Mouse (Mus musculus): ENCODE data around the gene Olfr456.
"Not testable (repeated sequence)": the region's sequence is repeated elsewhere in the genome, so short reads cannot be mapped to it uniquely, and the experiment has no call there.

Olfr456 gene

DNA sequence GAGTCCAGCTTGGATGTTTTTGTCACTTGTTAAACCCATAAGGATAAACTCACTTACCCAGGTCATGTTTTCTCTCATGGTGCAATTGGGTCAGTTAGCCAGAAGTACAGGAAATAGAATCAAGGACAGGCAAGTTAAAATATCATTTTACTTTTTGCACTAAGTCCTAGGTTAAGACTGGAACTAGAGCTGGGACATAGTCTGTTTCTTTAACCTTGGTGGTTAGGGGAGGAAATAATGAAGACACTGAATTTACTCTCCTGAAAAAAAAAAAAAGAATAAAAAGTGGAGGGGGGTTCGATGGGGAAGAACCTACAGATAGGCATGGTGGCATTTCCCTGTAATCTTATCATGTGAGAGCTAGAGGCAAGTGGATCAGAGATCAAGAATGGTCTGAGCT, at the start of gene Olfr456:
Olfr456 (minus strand) TSS at position 101 of the 400 bp plus-strand sequence.
- DNase-seq (ENCODE audit: low spot score in 2 of 2), result no peak

DNA sequence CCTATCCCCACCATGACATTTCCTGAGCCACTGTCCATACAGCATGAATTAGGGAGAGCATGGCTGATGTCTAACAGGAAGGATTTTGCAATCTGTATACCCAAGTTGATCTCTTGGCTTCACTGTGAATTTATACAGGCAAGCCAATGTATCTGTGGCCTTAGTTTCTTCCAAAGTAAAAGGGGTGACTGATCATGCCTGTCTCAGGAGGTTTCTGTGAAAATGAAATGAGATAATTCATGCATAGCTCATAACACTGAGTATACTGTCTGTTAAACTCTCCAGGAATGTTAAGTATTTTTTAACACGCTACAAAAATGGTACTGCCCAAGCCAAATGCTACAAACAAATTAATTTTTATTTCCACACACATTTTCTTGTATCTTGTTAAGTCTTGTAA, 26.4 kb upstream of the Olfr456 start:
- no peak for DNase-seq (ENCODE audit: low spot score in 2 of 2)

DNA sequence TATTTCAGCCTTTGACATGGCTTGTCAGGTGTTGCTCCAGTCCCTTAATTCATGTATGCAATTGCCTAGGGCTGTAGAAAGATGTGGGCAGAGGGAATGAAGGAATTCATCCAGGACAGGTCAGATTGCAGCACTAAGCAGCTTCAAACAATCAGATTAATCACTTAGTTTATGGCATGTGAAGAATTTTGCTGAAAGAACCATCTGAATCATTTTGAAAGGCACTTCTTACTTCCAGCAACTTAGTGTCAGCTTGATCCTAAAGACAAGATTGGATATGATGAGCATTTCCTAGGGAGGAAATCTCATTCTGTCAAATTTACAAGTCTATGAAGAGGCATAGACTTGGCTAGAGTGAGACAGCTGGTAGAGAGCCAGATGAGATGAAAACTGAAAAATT, 22.3 kb upstream of the Olfr456 start:
- no peak for DNase-seq (ENCODE audit: low spot score in 2 of 2)

DNA sequence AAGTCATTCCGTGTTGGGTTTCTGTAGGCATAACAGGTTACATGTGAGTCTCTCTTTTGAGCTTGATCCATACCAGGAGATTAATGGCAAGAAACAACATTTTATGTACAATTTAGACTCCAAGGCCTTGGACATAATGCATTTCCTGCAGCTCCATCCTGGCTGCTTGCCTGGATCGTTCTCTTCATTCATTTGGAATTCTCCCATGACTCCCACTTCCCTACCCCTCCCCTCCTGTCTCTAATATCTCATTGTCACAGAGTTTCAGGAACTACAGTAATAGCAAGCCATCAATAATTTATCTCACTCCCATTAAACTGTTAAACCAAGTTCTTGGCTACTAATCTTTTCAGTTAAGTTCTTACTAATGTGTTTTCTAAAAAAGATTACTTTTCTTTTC, 16.5 kb upstream of the Olfr456 start:
- DNase-seq (ENCODE audit: low spot score in 2 of 2), result no peak

DNA sequence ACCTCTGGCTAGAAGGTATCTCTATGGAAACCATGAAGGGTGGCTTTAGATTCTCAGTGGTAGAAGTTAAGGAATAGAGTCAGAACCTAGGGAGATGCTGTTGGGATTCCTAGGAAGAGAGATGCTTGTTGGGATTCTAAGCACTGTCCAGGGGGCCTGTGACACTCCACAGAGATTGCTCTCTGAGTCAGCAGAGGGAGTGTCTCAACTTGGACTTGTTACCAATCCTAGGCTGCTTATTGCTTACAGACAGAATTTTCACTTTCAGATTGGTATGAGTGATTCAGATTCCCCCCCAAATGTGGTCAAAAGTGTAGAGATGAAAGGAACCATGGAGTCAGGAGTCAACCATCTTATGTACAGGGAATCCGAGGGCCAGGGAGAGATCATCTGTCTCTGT, 2.7 kb upstream of the Olfr456 start:
- DNase-seq (ENCODE audit: low spot score in 2 of 2), result no peak

DNA sequence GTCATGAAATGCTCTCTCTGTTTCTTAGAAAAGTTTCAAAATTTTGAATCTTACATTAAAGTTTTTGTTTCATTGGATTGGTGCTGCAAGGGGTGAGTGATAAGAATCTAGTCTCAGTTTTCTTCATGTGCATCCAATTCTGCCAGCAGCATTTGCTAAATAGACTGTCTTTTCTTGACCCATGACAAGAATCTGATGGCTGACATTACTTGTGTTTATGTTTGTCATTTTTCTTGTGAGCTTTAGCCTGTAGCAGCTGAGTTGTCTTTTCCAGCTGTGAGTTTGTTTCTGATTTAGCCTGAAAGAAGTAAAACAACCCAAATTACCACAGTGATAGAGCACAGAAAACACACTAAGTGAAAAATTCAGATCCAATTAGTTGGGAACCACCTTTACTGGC, 2.4 kb downstream of the Olfr456 start:
- no peak for DNase-seq (ENCODE audit: low spot score in 2 of 2)

DNA sequence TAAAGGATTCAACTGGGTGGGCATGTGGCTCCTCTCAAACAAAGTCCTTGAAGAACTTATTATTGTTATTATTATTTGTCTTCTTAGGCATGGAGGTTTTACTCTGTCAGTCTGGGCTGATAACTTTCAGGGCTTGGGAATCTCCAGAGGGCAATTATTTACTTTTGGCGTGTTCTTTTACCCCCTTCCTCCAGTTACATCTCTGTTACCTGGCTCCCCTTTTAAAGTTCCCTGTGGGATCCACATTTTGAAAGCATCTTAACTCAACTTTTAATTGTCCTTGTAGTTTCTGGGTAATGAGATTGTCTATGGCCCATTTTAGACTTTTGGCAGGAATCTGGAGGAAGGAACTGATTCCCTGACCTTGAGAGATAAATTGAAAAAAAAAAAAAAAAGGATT, 10.8 kb downstream of the Olfr456 start, which contains the start of gene Olfr457:
Olfr457 (minus strand) TSS at position 101 of the 400 bp plus-strand sequence.
- DNase-seq (ENCODE audit: low spot score in 2 of 2), result no peak

DNA sequence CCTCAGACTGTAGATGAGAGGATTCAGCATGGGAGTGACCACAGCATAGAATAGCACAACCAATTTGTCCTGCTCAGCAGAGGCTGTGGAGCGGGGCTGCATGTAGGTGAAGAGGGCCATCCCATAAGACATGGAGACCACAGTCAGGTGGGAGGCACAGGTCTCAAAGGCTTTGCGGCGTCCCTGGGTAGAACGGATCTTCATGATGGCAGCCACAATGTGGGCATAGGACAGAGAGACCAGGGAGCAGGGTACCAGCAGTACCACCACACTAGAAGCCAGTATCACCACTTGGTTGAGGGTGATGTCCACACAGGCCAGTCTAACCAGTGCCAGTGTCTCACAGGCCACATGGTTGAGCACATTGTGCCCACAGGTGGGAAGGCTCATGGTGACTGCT, 15.7 kb downstream of the Olfr456 start:
- not testable (repeated sequence) for DNase-seq (ENCODE audit: low spot score in 2 of 2)

DNA sequence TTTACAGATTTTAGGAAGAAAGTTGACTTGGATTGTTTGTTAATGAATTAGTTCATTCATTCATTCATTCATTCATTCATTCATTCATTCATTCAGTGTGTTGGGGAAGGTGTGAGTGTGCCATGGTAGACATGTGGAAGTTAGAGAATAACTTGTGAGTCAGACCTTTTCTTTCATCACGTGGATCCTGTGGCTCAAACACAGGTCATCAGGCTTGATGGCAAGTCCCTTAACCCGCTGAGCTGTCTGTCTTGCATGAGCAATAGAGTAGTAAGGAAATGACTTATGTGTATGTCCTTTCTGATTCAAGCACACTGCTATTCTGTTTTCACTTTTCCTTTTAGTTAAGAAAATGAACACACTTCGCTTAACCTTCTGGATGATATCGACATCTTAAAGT, 16.5 kb downstream of the Olfr456 start:
- no peak for DNase-seq (ENCODE audit: low spot score in 2 of 2)

DNA sequence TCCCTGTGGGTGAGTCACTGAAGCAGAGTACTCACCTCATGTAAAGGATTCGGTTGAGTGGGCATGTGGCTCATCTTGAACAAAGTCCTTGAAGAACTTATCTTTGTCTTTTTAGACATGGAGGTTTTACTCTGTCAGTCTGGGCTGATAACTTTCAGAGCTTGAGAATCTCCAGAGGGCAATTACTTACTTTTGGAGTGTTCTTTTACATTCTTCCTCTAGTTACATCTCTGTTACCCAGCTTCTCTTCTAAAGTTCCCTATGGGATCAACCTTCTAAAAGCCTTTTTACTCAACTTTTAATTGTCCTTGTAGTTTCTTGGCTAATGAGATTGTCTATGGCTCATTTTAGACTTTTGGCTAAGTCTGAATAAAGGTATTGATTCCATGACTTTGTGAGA, 21.9 kb downstream of the Olfr456 start, which contains the start of gene Olfr458:
Olfr458 (minus strand) TSS at position 101 of the 400 bp plus-strand sequence.
- no peak for DNase-seq (ENCODE audit: low spot score in 2 of 2)

DNA sequence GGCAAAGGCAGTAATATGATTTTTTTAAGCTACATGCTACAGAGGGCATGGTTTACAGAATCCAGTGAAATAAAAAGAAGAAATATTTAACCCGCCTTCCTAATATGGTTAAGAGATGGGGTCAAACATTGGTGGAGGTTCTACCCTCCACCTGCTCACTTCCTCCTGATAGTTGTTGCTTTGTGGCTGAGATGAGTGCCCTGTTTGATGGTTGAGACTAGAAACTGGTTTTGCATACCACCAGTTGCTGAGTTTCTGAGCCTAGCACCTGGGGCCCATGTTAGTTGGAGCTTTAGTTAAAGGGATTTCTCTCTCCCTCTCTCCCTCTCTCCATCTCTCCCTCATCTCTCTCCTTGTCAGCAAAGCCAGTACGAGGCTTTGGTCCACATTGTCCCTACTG, 39.6 kb downstream of the Olfr456 start:
- no peak for DNase-seq (ENCODE audit: low spot score in 2 of 2)

DNA sequence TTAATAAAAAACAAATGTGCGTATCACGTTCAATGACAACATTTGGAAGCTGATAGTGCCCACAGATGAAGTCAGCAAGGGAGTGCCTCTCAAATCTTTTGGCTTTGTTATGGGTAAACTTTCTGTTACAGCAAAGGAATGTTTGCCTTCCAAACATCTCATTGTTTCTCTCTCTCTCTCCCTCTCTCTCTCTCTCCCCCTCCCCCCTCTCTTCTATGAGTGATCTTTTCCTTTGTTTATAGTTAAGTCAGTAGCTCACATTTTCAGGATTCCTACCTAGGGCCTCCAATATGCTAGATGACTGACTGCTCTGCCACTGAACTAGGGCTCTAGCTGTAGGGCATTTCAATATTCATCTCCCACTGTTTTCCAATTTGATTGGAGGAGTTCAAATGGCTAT, 42.5 kb downstream of the Olfr456 start:
- DNase-seq (ENCODE audit: low spot score in 2 of 2), result no peak

DNA sequence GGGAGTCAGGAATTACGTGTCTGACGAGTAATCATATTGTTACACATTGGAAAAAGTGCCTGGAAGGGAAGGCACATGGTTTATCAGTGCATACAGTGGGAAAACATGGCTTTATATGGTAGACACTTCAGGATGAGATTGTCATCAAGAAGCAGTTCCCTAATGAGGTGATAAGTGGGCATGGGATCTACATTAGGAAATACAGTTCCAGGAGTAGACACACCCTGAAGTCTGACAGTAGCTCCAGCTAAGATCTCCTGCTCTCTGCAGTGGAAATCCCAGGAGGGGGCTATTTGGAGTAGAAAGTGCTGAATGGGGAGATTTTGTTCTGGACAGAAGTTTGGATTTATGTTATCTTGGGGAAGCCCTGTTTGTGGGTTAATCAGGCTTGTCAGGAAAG, 45.6 kb downstream of the Olfr456 start:
- DNase-seq (ENCODE audit: low spot score in 2 of 2), result no peak

Measured in spleen, postnatal 36 days (tissue).